Mouse (Mus musculus): Measurements from ENCODE around the gene Kdelr3. TPM values are rescaled to one million over a fixed set of nuclear protein-coding genes. Genes with fewer than 3 reads are reported as not detected.
A peak's percentile ranks its signal among the peaks of the same experiment; 100 is the strongest.

Kdelr3 gene
- polyA plus RNA-seq, 1 experiment = not detected

GRCm38 (mm10) chr15:79489463-79489862 is 26.7 kb upstream of the Kdelr3 start:
- H3K4me1 ChIP-seq (ENCODE audit: control insufficient read depth, insufficient read depth, low read length) = no peaks in the 10 kb centered on the region
- H3K27ac ChIP-seq (ENCODE audit: insufficient read depth, low read depth, low read length) = no peak overlapping the region
- H3K4me3 ChIP-seq (ENCODE audit: insufficient read depth, low read length) = no peak overlapping the region
- TF ChIP-seq CTCF (IDR thresholded peaks at IDR 0.05; ENCODE audit: low read depth, low read length) = no peak
- TF ChIP-seq POLR2A (IDR thresholded peaks at IDR 0.05; ENCODE audit: borderline replicate concordance, low read depth, low read length) = no peak

GRCm38 (mm10) chr15:79493527-79493926 is 22.7 kb upstream of the Kdelr3 start:
- Histone ChIP-seq H3K4me1 (ENCODE audit: control insufficient read depth, insufficient read depth, low read length) (no peaks in the 10 kb centered on the region), H3K4me3 (ENCODE audit: insufficient read depth, low read length) (no peak overlapping the region), H3K27ac (ENCODE audit: insufficient read depth, low read depth, low read length) (no peak overlapping the region)
- no peak for TF ChIP-seq POLR2A (IDR thresholded peaks at IDR 0.05; ENCODE audit: borderline replicate concordance, low read depth, low read length)
- no peak for TF ChIP-seq CTCF (IDR thresholded peaks at IDR 0.05; ENCODE audit: low read depth, low read length)

GRCm38 (mm10) chr15:79500110-79500509 is 16.1 kb upstream of the Kdelr3 start:
- H3K27ac ChIP-seq (ENCODE audit: insufficient read depth, low read depth, low read length) = no peak overlapping the region
- no peaks in the 10 kb centered on the region for H3K4me1 ChIP-seq (ENCODE audit: control insufficient read depth, insufficient read depth, low read length)
- H3K4me3 ChIP-seq (ENCODE audit: insufficient read depth, low read length) = no peak overlapping the region
- TF ChIP-seq POLR2A (IDR thresholded peaks at IDR 0.05; ENCODE audit: borderline replicate concordance, low read depth, low read length) (no peak), CTCF (IDR thresholded peaks at IDR 0.05; ENCODE audit: low read depth, low read length) (no peak)

GRCm38 (mm10) chr15:79502891-79503341 is 13.3 kb upstream of the Kdelr3 start:
- Histone ChIP-seq H3K4me3 (ENCODE audit: insufficient read depth, low read length) (no peak overlapping the region), H3K27ac (ENCODE audit: insufficient read depth, low read depth, low read length) (no peak overlapping the region), H3K4me1 (ENCODE audit: control insufficient read depth, insufficient read depth, low read length) (no peaks in the 10 kb centered on the region)
- TF ChIP-seq CTCF (IDR thresholded peaks at IDR 0.05; ENCODE audit: low read depth, low read length) (no peak), POLR2A (IDR thresholded peaks at IDR 0.05; ENCODE audit: borderline replicate concordance, low read depth, low read length) (no peak)

GRCm38 (mm10) chr15:79503438-79503837 is 12.8 kb upstream of the Kdelr3 start:
- TF ChIP-seq POLR2A (IDR thresholded peaks at IDR 0.05; ENCODE audit: borderline replicate concordance, low read depth, low read length) (no peak), CTCF (IDR thresholded peaks at IDR 0.05; ENCODE audit: low read depth, low read length) (no peak)
- H3K4me1 ChIP-seq (ENCODE audit: control insufficient read depth, insufficient read depth, low read length) = no peaks in the 10 kb centered on the region
- H3K27ac ChIP-seq (ENCODE audit: insufficient read depth, low read depth, low read length) = no peak overlapping the region
- H3K4me3 ChIP-seq (ENCODE audit: insufficient read depth, low read length) = no peak overlapping the region

GRCm38 (mm10) chr15:79504707-79505452 is 11.3 kb upstream of the Kdelr3 start, which contains the start of gene Kcnj4:
TSS of gene Kcnj4 (minus strand) at chr15:79505241.
- TF ChIP-seq POLR2A (IDR thresholded peaks at IDR 0.05; ENCODE audit: borderline replicate concordance, low read depth, low read length) = no peak
- TF ChIP-seq CTCF (IDR thresholded peaks at IDR 0.05; ENCODE audit: low read depth, low read length) = no peak
- no peaks in the 10 kb centered on the region for H3K4me1 ChIP-seq (ENCODE audit: control insufficient read depth, insufficient read depth, low read length)
- H3K27ac ChIP-seq (ENCODE audit: insufficient read depth, low read depth, low read length) = no peak within 1 kb of the TSS
- peak within 1 kb of the TSS; percentile 18; the same call in 1 of the 2 replicates for H3K4me3 ChIP-seq (ENCODE audit: insufficient read depth, low read length)

- H3K4me3 ChIP-seq (ENCODE audit: insufficient read depth, low read length) = peak overlapping the region; percentile 18; the same call in 1 of the 2 replicates
- TF ChIP-seq CTCF (IDR thresholded peaks at IDR 0.05; ENCODE audit: low read depth, low read length) = no peak
- no peak for TF ChIP-seq POLR2A (IDR thresholded peaks at IDR 0.05; ENCODE audit: borderline replicate concordance, low read depth, low read length)
Measured at GRCm38 (mm10) chr15:79505616-79506283, 10.5 kb upstream of the Kdelr3 start.

GRCm38 (mm10) chr15:79506460-79506859 is 9.8 kb upstream of the Kdelr3 start:
- TF ChIP-seq CTCF (IDR thresholded peaks at IDR 0.05; ENCODE audit: low read depth, low read length) (no peak), POLR2A (IDR thresholded peaks at IDR 0.05; ENCODE audit: borderline replicate concordance, low read depth, low read length) (no peak)

More at GRCm38 (mm10) chr15:79505616-79506283, 10.5 kb upstream of the Kdelr3 start:
- no peak overlapping the region for H3K27ac ChIP-seq (ENCODE audit: insufficient read depth, low read depth, low read length)
- no peaks in the 10 kb centered on the region for H3K4me1 ChIP-seq (ENCODE audit: control insufficient read depth, insufficient read depth, low read length)

GRCm38 (mm10) chr15:79507055-79507828 is 9.0 kb upstream of the Kdelr3 start:
- no peak for TF ChIP-seq CTCF (IDR thresholded peaks at IDR 0.05; ENCODE audit: low read depth, low read length)
- TF ChIP-seq POLR2A (IDR thresholded peaks at IDR 0.05; ENCODE audit: borderline replicate concordance, low read depth, low read length) = no peak
- Histone ChIP-seq H3K27ac (ENCODE audit: insufficient read depth, low read depth, low read length) (no peak overlapping the region), H3K4me1 (ENCODE audit: control insufficient read depth, insufficient read depth, low read length) (no peaks in the 10 kb centered on the region), H3K4me3 (ENCODE audit: insufficient read depth, low read length) (no peak overlapping the region)

More at GRCm38 (mm10) chr15:79506460-79506859, 9.8 kb upstream of the Kdelr3 start:
- Histone ChIP-seq H3K4me3 (ENCODE audit: insufficient read depth, low read length) (no peak overlapping the region), H3K4me1 (ENCODE audit: control insufficient read depth, insufficient read depth, low read length) (no peaks in the 10 kb centered on the region), H3K27ac (ENCODE audit: insufficient read depth, low read depth, low read length) (no peak overlapping the region)
